Mouse (Mus musculus) macrophage (primary cell): Measurements from ENCODE around the gene Rgs1. TPM values are rescaled to one million over a fixed set of nuclear protein-coding genes. Genes with fewer than 3 reads are reported as not detected.

Source experiments
- H3K27ac ChIP-seq: fragments of 350-480 bp; formaldehyde crosslinking; 2 replicates; pipeline ENCODE4 v1.9.0; 2021
- H3K36me3 ChIP-seq: fragments of 350-480 bp; formaldehyde crosslinking; 2 replicates; pipeline ENCODE4 v1.9.0; 2021; ENCODE audit errors: inconsistent target
- H3K4me3 ChIP-seq: fragments of 350-480 bp; formaldehyde crosslinking; 2 replicates; pipeline ENCODE4 v1.9.0; 2021; ENCODE audit errors: inconsistent target
- H3K79me2 ChIP-seq: fragments of 350-480 bp; formaldehyde crosslinking; 2 replicates; pipeline ENCODE4 v1.9.0; 2021; ENCODE audit errors: inconsistent target
- WGBS: methylation state at CpG from one replicate; pipeline ENCODE4 v1.1.7; 2026; ENCODE audit warnings: inconsistent platforms; ENCODE audit not compliant: missing documents; 5-methylcytosine and 5-hydroxymethylcytosine counted together
- polyA plus RNA-seq: library from polyadenylated mRNA; stranded (reverse); fragments of 250-400 nt; gene quantifications from 3 replicates; pipeline ENCODE4 v1.2.4, GENCODE M21; 2018; ENCODE audit warnings: inconsistent platforms

The Rgs1 gene
- polyA plus RNA-seq, 1 experiment from 2014 or later: 223 TPM

- WGBS: 39% methylated on average over 2 of the region's 2 CpGs
Observed at GRCm38 (mm10) chr1:144239195-144239594, 9.8 kb downstream of the Rgs1 start.

GRCm38 (mm10) chr1:144215230-144215629, 33.8 kb downstream of the Rgs1 start:
- no peaks in the 10 kb centered on the region for H3K36me3 ChIP-seq
- H3K27ac ChIP-seq: no peak overlapping the region
- H3K79me2 ChIP-seq: no peaks in the 10 kb centered on the region
- H3K4me3 ChIP-seq: no peak overlapping the region

More at GRCm38 (mm10) chr1:144239195-144239594, 9.8 kb downstream of the Rgs1 start:
- Histone ChIP-seq H3K79me2 (no peaks in the 10 kb centered on the region), H3K4me3 (no peak overlapping the region), H3K27ac (0 out of 2 replicates have a peak overlapping the region, but pooled peaks have one; percentile 12), H3K36me3 (no peaks in the 10 kb centered on the region)

- Histone ChIP-seq H3K4me3 (no peak overlapping the region), H3K79me2 (no peaks in the 10 kb centered on the region), H3K36me3 (no peaks in the 10 kb centered on the region), H3K27ac (no peak overlapping the region)
- WGBS: 81% methylated on average over 3 of the region's 3 CpGs
Observed at GRCm38 (mm10) chr1:144210912-144211311, 38.1 kb downstream of the Rgs1 start.

GRCm38 (mm10) chr1:144206281-144207061, 42.6 kb downstream of the Rgs1 start:
- H3K79me2 ChIP-seq: no peaks in the 10 kb centered on the region
- H3K36me3 ChIP-seq: no peaks in the 10 kb centered on the region
- WGBS: 70% methylated on average over 7 of the region's 7 CpGs
- no peak overlapping the region for H3K4me3 ChIP-seq
- H3K27ac ChIP-seq: peak overlapping the region; percentile 85

GRCm38 (mm10) chr1:144204766-144205165, 44.3 kb downstream of the Rgs1 start:
- no peak overlapping the region for H3K4me3 ChIP-seq
- H3K79me2 ChIP-seq: no peaks in the 10 kb centered on the region
- peak overlapping the region; percentile 85 for H3K27ac ChIP-seq
- no peaks in the 10 kb centered on the region for H3K36me3 ChIP-seq
- 64% methylated on average over 2 of the region's 2 CpGs for WGBS

- WGBS: 38% methylated on average over 4 of the region's 4 CpGs
- Histone ChIP-seq H3K27ac (peak overlapping the region; percentile 85), H3K4me3 (no peak overlapping the region), H3K36me3 (no peaks in the 10 kb centered on the region), H3K79me2 (no peaks in the 10 kb centered on the region)
Observed at GRCm38 (mm10) chr1:144202939-144203338, 46.1 kb downstream of the Rgs1 start.

- WGBS: 0% methylated on average over 2 of the region's 2 CpGs
- peak overlapping the region; percentile 95 for H3K27ac ChIP-seq
- no peaks in the 10 kb centered on the region for H3K36me3 ChIP-seq
- no peaks in the 10 kb centered on the region for H3K79me2 ChIP-seq
- H3K4me3 ChIP-seq: no peak overlapping the region
Observed at GRCm38 (mm10) chr1:144200496-144200895, 48.5 kb downstream of the Rgs1 start.

- Histone ChIP-seq H3K79me2 (no peaks in the 10 kb centered on the region), H3K36me3 (no peaks in the 10 kb centered on the region), H3K27ac (peak overlapping the region; percentile 95), H3K4me3 (no peak overlapping the region)
- WGBS: 0% methylated on average over 1 of the region's 1 CpGs
Observed at GRCm38 (mm10) chr1:144199538-144199937, 49.5 kb downstream of the Rgs1 start.

- Histone ChIP-seq H3K4me3 (no peak overlapping the region), H3K27ac (peak overlapping the region; percentile 95), H3K79me2 (no peaks in the 10 kb centered on the region), H3K36me3 (no peaks in the 10 kb centered on the region)
- WGBS: 33% methylated on average over 3 of the region's 3 CpGs
Observed at GRCm38 (mm10) chr1:144197684-144198083, 51.4 kb downstream of the Rgs1 start.

Other genes starting within 250 kb of the Rgs1 start
- 90.2 to 154 TPM (median 98.0 TPM) in 3 replicates for gene Rgs2, start 245.1 kb downstream of the Rgs1 start, polyA plus RNA-seq
- gene Rgs13, start 71.9 kb downstream of the Rgs1 start, polyA plus RNA-seq: not detected in 3 replicates